Mouse (Mus musculus) liver, embryonic 14.5 days (tissue): ENCODE data around the gene Sf3a2. TPM values are rescaled to one million over a fixed set of nuclear protein-coding genes. Genes with fewer than 3 reads are reported as not detected.

Experiments used
- ATAC-seq: fragments of 200-750 bp; cut with Nextera tagmentation; 2 replicates; pipeline ENCODE4 v1.8.0; 2017; ENCODE audit warnings: moderate number of reproducible peaks, mild to moderate bottlenecking, moderate library complexity; ENCODE audit not compliant: insufficient read depth
- DNase-seq, 3 experiments: peaks; one replicate each; pipeline ENCODE4 v3.0.0-alpha.2; 2012 to 2013; ENCODE audit warnings: low read depth in 3 of 3, low spot score in 3 of 3
- H3K27ac ChIP-seq: fragments of 300-500 bp; sonication (generic); 2 replicates; pipeline ENCODE4 v1.5.1; 2014; ENCODE audit warnings: moderate library complexity, mild to moderate bottlenecking, control low read depth, inconsistent platforms
- H3K27me3 ChIP-seq: fragments of 300-500 bp; sonication (generic); 2 replicates; pipeline ENCODE4 v1.6.1; 2014; ENCODE audit warnings: mild to moderate bottlenecking, low read length, moderate library complexity; ENCODE audit not compliant: control insufficient read depth, insufficient read depth
- H3K36me3 ChIP-seq: fragments of 300-500 bp; sonication (generic); replicated peaks from 2 replicates; pipeline ENCODE4 v1.6.1; 2014; ENCODE audit warnings: low read depth; ENCODE audit not compliant: control insufficient read depth, insufficient read depth
- H3K4me1 ChIP-seq, 2 experiments: fragments of 200-500 bp in 1 of 2; fragments of 300-500 bp in 1 of 2; sonication (generic) in 1 of 2; replicated peaks; 2 replicates each; pipeline ENCODE4 v1.6.1; 2012 to 2014; ENCODE audit warnings: antibody characterized with exemption in 1 of 2, inconsistent platforms in 1 of 2, low read length in 1 of 2; ENCODE audit not compliant: control insufficient read depth in 2 of 2, insufficient read depth in 2 of 2
- H3K4me2 ChIP-seq: fragments of 300-500 bp; sonication (generic); 2 replicates; pipeline ENCODE4 v1.6.1; 2014; ENCODE audit warnings: low read depth, mild to moderate bottlenecking, control low read depth, moderate library complexity
- H3K4me3 ChIP-seq, 2 experiments: fragments of 200-500 bp in 1 of 2; fragments of 300-500 bp in 1 of 2; sonication (generic) in 1 of 2; 2 replicates each; pipeline ENCODE4 v1.5.1; 2012 to 2014; ENCODE audit warnings: low read depth in 2 of 2, low read length in 2 of 2, mild to moderate bottlenecking in 2 of 2, control low read depth in 1 of 2, inconsistent platforms in 1 of 2, moderate library complexity in 1 of 2; ENCODE audit not compliant: insufficient read depth in 1 of 2
- H3K9ac ChIP-seq: fragments of 300-500 bp; sonication (generic); replicated peaks from 2 replicates; pipeline ENCODE4 v1.6.1; 2014; ENCODE audit warnings: mild to moderate bottlenecking, control low read depth, moderate library complexity
- H3K9me3 ChIP-seq: fragments of 300-500 bp; sonication (generic); 2 replicates; pipeline ENCODE4 v1.6.1; 2016; ENCODE audit warnings: low read length, mixed read lengths; ENCODE audit not compliant: control insufficient read depth
- CTCF ChIP-seq: IDR thresholded peaks from 2 replicates; pipeline ENCODE4 v1.5.1; 2016; ENCODE audit warnings: antibody characterized with exemption, low read depth, control low read depth
- EP300 ChIP-seq: IDR thresholded peaks from 2 replicates; pipeline ENCODE4 v1.6.1; 2016; ENCODE audit warnings: antibody characterized with exemption, low read depth
- WGBS: fragments of 180-500 bp; shearing (Covaris S2); extraction: QIAGEN DNeasy Blood & Tissue Kit; methylation state at CpG from one replicate; pipeline ENCODE4 v1.1.7; 2014; ENCODE audit not compliant: insufficient replicate concordance; 5-methylcytosine and 5-hydroxymethylcytosine counted together
- polyA plus RNA-seq, 2 experiments: library from polyadenylated mRNA; depleted of rRNA in 1 of 2; stranded (reverse) in 1 of 2; unstranded in 1 of 2; fragments of >200 nt; fragmentation: Nextera tagmentation in 1 of 2; extraction: Ambion mirVana in 1 of 2; gene quantifications; 2 replicates each; pipeline versions ENCODE4 v1.2.1 to v1.2.3; 2012 to 2014

Gene Sf3a2
- polyA plus RNA-seq, 2 experiments: 35.6 to 36.1 TPM

GRCm38 (mm10) chr10:80784302-80784701, 13.7 kb upstream of the Sf3a2 start:
- TF ChIP-seq CTCF (no peak), EP300 (no peak)

GRCm38 (mm10) chr10:80784871-80785270, 13.1 kb upstream of the Sf3a2 start:
- WGBS: 88% methylated on average over 12 of the region's 12 CpGs

More at GRCm38 (mm10) chr10:80784302-80784701, 13.7 kb upstream of the Sf3a2 start:
- ATAC-seq (no peak), DNase-seq (no peak)
- 95% methylated on average over 2 of the region's 2 CpGs for WGBS
- Histone ChIP-seq H3K36me3 (peaks cover 74% of the 10 kb centered on the region), H3K9ac (no peak overlapping the region), H3K4me2 (no peak overlapping the region), H3K27me3 (no peaks in the 10 kb centered on the region), H3K27ac (no peak overlapping the region), H3K9me3 (no peaks in the 10 kb centered on the region), H3K4me3 (no peak overlapping the region), H3K4me1 (no peaks in the 10 kb centered on the region)

GRCm38 (mm10) chr10:80785963-80786362, 12.0 kb upstream of the Sf3a2 start:
- 90% methylated on average over 11 of the region's 11 CpGs for WGBS
- no peak overlapping the region for H3K4me3 ChIP-seq
- H3K27me3 ChIP-seq: no peaks in the 10 kb centered on the region
- ATAC-seq (0 out of 2 replicates have a peak, but pooled peaks have one; percentile 9), DNase-seq (no peak)
- peaks cover 69% of the 10 kb centered on the region for H3K36me3 ChIP-seq
- no peaks in the 10 kb centered on the region for H3K4me1 ChIP-seq
- no peak overlapping the region for H3K27ac ChIP-seq
- no peak overlapping the region for H3K9ac ChIP-seq
- no peak overlapping the region for H3K4me2 ChIP-seq
- no peaks in the 10 kb centered on the region for H3K9me3 ChIP-seq
- no peak for TF ChIP-seq EP300
- no peak for TF ChIP-seq CTCF

More at GRCm38 (mm10) chr10:80784871-80785270, 13.1 kb upstream of the Sf3a2 start:
- ATAC-seq (no peak), DNase-seq (no peak)
- H3K27ac ChIP-seq: no peak overlapping the region
- peaks cover 72% of the 10 kb centered on the region for H3K36me3 ChIP-seq
- no peak overlapping the region for H3K4me3 ChIP-seq
- H3K4me2 ChIP-seq: no peak overlapping the region
- no peaks in the 10 kb centered on the region for H3K4me1 ChIP-seq
- no peak overlapping the region for H3K9ac ChIP-seq
- no peaks in the 10 kb centered on the region for H3K9me3 ChIP-seq
- TF ChIP-seq CTCF: no peak
- no peak for TF ChIP-seq EP300
- no peaks in the 10 kb centered on the region for H3K27me3 ChIP-seq

- Histone ChIP-seq H3K36me3 (peaks cover 60% of the 10 kb centered on the region), H3K4me3 (no peak overlapping the region), H3K27me3 (no peaks in the 10 kb centered on the region), H3K4me1 (no peaks in the 10 kb centered on the region), H3K4me2 (no peak overlapping the region), H3K9ac (no peak overlapping the region), H3K27ac (no peak overlapping the region), H3K9me3 (no peaks in the 10 kb centered on the region)
- TF ChIP-seq CTCF (no peak), EP300 (no peak)
- 66% methylated on average over 2 of the region's 2 CpGs for WGBS
- ATAC-seq: no peak
- DNase-seq: no peak
Measured at GRCm38 (mm10) chr10:80787517-80787916, 10.5 kb upstream of the Sf3a2 start.

GRCm38 (mm10) chr10:80790761-80791404, 7.1 kb upstream of the Sf3a2 start:
- ATAC-seq: no peak
- 81% methylated on average over 19 of the region's 19 CpGs for WGBS
- H3K4me3 ChIP-seq: no peak overlapping the region
- TF ChIP-seq EP300 (no peak), CTCF (no peak)
- H3K4me2 ChIP-seq: no peak overlapping the region
- H3K9me3 ChIP-seq: no peaks in the 10 kb centered on the region
- peaks cover 43% of the 10 kb centered on the region for H3K36me3 ChIP-seq
- no peak overlapping the region for H3K27ac ChIP-seq
- H3K9ac ChIP-seq: no peak overlapping the region
- no peaks in the 10 kb centered on the region for H3K27me3 ChIP-seq
- no peak for DNase-seq
- no peaks in the 10 kb centered on the region for H3K4me1 ChIP-seq
